Mouse (Mus musculus) left cerebral cortex, postnatal 14 days (tissue): ENCODE data around the gene Vmn1r44. TPM values are rescaled to one million over a fixed set of nuclear protein-coding genes. Genes with fewer than 3 reads are reported as not detected.
A peak's percentile ranks its signal among the peaks of the same experiment; 100 is the strongest.
"Not testable (repeated sequence)": the region's sequence is repeated elsewhere in the genome, so short reads cannot be mapped to it uniquely, and the experiment has no call there.

ENCODE experiments used
- DNase-seq, 2 experiments: peaks; one replicate each; pipeline ENCODE4 v3.0.0; 2021 to 2022; ENCODE audit warnings: low spot score in 2 of 2, mixed read lengths in 1 of 2
- intact Hi-C: fragments of 180-260 bp; cut with DNase I; formaldehyde crosslinking; loops from one replicate; pipeline ENCODE4 v1.15.1; 2025
- long read RNA-seq, 2 experiments: library from polyadenylated mRNA; stranded (forward); transcript quantifications; one replicate each; pipeline ENCODE4 v2.0.0; 2021
- total RNA-seq, 2 experiments: library from RNA; stranded (reverse); gene quantifications; 2 replicates each; pipeline ENCODE4 v1.2.3; 2021

Vmn1r44 gene
- not detected for total RNA-seq
- long read RNA-seq, experiment 1, result 0 reads
- long read RNA-seq, experiment 2, result 0 reads

DNA sequence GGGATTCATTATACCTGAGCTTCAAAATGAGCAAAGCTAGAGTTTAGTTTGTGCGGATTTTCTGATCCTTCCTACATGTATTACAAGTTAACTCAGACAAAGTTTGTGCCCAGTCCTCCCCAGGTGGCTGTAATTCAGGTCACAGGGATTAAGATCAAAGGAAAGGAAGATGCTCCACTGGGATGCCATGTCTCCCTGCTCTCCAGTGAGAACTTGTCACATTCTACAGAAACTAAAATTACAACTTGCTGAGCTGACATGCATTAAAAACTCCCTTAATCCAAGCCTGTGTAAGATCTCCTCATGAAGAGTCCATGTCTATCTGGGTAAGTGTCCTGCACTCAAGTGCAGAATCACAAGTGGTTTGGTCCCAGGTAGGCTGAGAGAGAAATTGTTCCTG is at the start of gene Vmn1r44:
TSS of gene Vmn1r44 (plus strand) at position 301 of the 400 bp plus-strand sequence.
- intact Hi-C loops, result no loop called here
- DNase-seq, result no peak

DNA sequence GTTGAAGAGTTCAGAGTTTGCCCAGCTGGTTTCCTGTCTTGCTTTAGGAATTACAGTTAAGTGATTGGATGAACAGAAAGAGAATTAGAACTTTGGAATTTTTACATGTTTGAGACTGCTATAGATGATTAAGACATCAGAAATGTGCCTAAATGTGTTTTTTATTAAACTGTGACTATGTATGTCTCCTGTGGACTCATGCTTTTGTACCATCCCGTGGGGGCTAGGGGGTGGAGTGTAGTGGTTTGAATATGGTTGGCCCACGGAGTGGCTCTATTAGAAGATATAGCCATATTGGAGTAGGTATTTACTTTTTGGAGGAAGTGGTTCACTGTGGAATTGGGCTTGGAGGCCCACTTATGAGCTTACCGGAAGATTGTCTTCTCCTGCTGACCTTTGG is 25.9 kb upstream of the Vmn1r44 start:
- no peak for DNase-seq
- intact Hi-C loops, result no loop called here

DNA sequence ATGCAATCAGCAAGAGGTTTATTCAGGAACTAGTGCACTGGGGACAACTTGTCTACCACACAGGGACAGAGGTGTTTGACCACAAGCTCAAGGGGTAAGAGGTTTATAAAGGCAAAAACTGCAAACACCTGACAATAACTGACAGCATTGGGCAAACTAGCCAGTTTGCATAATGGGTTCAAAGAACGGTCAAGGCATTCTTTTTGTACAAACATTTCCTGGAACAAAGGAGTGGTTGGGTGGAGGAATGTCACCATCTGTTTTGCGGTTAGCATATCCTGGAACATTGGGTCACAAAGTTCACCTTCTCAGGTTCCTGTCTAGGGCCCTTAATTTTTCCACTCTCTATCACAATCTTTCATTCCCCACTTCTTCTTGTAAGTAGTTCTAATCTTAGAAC is 23.6 kb upstream of the Vmn1r44 start:
- no peak for DNase-seq
- intact Hi-C loops, result no loop called here

DNA sequence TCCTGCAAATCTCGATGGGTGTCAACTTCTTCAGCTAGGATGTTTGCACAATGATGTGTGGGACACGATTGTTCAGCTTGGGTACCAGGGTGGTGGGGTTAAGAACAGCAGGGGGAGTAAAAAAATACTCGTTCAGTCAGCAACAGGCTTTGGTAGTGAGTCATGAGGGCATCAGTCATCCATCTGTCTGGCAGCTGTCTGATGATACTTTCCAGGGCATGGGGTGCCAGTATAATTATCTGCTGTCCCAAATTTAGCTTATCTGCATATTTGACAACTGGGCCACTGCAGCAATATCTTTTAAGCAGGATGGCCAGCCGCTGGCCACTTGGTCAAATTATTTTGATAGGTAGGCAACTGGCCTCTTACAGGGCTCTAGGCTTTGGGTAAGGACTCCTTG is 19.7 kb upstream of the Vmn1r44 start:
- intact Hi-C loops, result no loop called here
- DNase-seq, result no peak

DNA sequence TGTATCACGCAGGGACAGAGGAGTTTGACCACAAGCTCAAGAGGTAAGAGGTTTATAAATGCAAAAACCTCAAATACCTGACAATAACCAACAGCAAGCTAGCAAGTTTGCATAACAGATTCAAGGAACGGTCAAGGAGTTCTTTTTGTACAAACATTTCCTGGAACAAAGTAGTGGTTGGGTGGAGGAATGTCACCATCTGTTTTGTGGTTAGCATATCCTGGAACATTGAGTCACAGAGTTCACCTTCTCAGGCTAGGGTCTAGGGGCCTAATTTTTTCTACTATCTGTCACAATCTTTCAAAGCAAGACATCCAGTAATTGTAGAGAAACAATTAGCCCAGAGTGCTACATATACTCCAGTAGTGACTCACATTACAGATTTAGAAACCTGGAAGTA is 16.2 kb upstream of the Vmn1r44 start:
- no peak for DNase-seq
- intact Hi-C loops, result no loop called here

DNA sequence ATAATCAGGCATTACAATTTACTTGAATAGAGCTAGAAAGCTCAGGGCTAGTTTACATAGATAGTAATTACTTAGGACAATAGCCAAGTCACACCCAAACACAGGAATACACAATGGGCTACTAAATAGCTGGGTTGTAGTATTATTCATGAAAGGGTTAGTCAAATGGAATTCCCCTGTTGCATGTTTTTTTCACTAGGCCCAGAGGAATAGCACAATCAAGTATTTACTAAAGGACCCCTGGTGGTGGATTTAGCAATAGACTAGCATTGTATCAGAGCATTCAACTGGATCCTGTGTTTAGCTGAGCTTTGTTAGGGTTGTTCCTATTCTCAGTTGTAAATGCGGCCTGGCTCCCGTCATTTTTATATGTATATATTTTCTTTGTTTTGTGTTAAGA is 15.5 kb upstream of the Vmn1r44 start:
- DNase-seq, result no peak
- intact Hi-C loops, result no loop called here

DNA sequence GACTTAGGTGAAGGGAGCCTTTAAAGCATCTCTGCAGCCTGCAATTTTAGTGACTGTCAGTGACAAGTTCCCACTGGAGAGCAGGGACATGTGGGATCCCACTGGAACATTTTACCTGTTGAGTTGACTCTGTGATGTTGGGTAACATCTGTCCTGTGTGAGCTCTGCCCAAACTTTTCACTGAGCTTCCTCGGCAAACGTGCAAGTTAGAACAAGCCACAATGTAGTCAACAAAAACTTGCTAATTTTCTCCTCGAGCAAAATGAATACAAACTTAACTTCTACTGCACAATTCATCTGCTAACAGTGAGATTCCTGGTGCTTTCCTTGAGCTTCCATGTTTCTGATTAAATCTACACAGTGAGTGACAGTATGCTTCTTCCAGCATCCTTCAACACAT is 7.1 kb upstream of the Vmn1r44 start, which contains the start of the genes Vmn1r42 and Vmn1r43:
TSS of gene Vmn1r42 (minus strand) at position 101 of the 400 bp plus-strand sequence.
TSS of gene Vmn1r43 (minus strand) at position 101 of the 400 bp plus-strand sequence.
- DNase-seq, intact Hi-C loops: not testable (repeated sequence)

DNA sequence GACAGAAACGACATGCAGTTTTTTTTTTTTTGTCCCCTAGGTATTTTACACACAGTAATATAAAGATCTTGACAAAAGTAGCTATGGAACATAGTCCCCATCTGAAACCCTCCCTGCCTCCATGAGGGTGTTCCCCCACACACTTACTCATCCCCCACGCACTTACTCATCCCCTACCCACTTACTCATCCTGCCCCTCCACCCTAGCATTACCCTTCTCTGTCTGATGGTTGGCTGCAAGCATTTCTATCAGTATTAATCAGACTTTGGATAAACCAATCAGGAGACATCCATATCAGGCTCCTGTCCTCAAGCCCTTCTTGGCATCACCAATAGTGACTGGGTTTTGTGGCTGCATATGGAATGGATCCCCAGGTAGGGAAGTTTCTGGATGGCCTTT is 6.5 kb upstream of the Vmn1r44 start:
- intact Hi-C loops, result no loop called here
- no peak for DNase-seq

DNA sequence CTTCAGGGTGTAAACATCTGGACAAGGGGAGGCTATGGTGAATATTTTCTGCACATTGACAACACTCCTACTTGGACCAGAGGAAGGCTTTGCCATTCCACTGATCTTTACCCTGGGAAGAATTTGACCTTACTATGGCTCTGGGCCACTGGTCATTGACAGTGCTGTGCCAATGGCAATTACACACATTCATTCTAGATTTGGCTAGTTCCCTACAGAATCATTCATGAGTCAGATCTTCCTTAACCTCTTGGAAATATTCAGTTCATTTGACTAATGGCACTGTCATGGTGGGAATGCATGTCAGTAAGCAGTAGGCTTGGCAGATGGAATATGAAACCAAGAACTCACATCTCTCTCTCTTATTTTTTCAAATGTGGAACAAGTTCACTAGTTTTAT is 2.6 kb upstream of the Vmn1r44 start:
- intact Hi-C loops, result no loop called here
- no peak for DNase-seq

DNA sequence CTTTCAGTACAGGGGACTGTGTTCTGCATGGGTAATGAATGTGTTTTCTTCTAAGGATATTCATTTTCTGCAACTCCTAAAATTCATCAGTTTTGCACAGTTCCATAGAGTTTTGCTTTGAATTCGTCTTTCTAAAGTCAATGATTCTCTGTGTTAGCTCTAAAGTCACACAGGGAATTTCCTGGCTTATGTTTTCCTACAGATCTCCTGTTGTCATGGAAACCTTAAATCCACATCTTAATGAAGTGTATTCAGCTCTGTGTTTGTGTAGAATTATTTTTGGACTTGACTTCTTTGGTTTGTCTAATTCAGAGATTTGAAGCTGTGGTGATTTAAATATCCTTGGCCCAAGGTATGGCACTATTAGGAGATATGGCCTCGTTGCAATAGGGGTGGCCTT is 352 bp downstream of the Vmn1r44 start:
- peak in 1 of 2 experiments; percentile 6 for DNase-seq

DNA sequence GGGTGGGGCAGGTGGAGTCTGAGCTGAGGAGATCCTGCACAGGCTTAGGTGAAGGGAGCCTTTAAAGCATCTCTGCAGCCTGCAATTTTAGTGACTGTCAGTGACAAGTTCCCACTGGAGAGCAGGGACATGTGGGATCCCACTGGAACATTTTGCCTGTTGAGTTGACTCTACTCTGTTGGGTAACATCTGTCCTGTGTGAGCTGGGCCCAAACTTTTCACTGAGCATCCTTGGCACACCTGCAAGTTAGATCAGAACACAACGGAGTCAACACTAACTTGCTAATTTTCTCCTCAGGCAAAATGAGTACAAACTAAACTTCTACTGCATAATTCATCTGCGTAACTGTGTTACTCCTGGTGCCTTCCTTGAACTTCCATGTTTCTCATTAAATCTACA is 57.0 kb downstream of the Vmn1r44 start, which contains the start of gene Vmn1r45:
TSS of gene Vmn1r45 (minus strand) at position 101 of the 400 bp plus-strand sequence.
- intact Hi-C loops, DNase-seq: not testable (repeated sequence)

More for the DNA sequence above, 352 bp downstream of the Vmn1r44 start:
- intact Hi-C loops, result no loop called here

DNA sequence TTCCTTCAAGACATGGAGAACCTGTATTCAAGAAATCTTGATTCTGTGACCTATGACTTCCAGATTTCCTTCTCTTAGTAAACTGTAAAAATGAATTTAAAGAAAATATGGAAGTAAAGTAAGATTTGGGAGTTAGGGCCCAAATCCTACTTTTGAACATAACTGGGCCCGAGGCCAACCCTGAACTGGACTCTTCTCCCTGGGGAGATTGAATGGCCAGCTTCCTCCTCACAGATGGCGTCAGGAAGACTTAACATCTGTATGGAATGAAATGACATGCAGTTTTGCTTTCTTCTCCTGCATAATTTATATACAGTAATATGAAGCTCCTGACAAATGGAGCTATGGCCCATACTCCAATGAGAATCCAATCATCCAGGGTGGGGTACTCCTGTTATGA is 57.5 kb downstream of the Vmn1r44 start:
- intact Hi-C loops, result no loop called here
- no peak for DNase-seq

Other genes with a start within 250 kb of the Vmn1r44 start
- 1 to 10 TPM; 4.8 to 5.2 TPM for gene Txnrd3, start 239.7 kb upstream of the Vmn1r44 start, total RNA-seq
- gene Vmn1r40, start 176.1 kb upstream of the Vmn1r44 start, total RNA-seq, result not detected
- gene Vmn1r41, start 142.9 kb upstream of the Vmn1r44 start, total RNA-seq, result not detected
- gene Vmn1r42, start 7.2 kb upstream of the Vmn1r44 start, total RNA-seq, result not detected
- gene Vmn1r43, start 7.2 kb upstream of the Vmn1r44 start, total RNA-seq, result not detected
- not detected for gene Vmn1r45, start 56.9 kb downstream of the Vmn1r44 start, total RNA-seq
- not detected for gene Vmn1r46, start 85.7 kb downstream of the Vmn1r44 start, total RNA-seq
- gene Vmn1r47, start 132.5 kb downstream of the Vmn1r44 start, total RNA-seq, result not detected
- gene Vmn1r48, start 153.2 kb downstream of the Vmn1r44 start, total RNA-seq, result not detected
- not detected for gene Vmn1r49, start 194.8 kb downstream of the Vmn1r44 start, total RNA-seq
- gene Vmn1r50, start 217.8 kb downstream of the Vmn1r44 start, total RNA-seq, result not detected
- gene Vmn1r51, start 238.9 kb downstream of the Vmn1r44 start, total RNA-seq, result not detected